Mouse (Mus musculus) G1E (cell line): ENCODE data around the gene Sphk2.

Experiments used
- CTCF ChIP-seq: IDR thresholded peaks from 2 replicates; pipeline ENCODE4 v1.5.1; 2012; ENCODE audit warnings: low read depth, low read length, inconsistent platforms, mixed read lengths
- TAL1 ChIP-seq: conservative IDR thresholded peaks from 2 replicates; pipeline ENCODE4 v1.6.1; 2012; ENCODE audit warnings: low read depth, low read length, inconsistent platforms, mixed read lengths

- TF ChIP-seq CTCF = no peak
- no peak for TF ChIP-seq TAL1
These were observed 12.9 kb downstream of the Sphk2 start, which contains the start of gene Dbp for GRCm38 (mm10) chr7:45704730-45705442.
